Mouse (Mus musculus) WW6 (cell line): ENCODE measurements around the gene Mob3b.

Experiments
- DNase-seq: peaks from one replicate; pipeline ENCODE4 v3.0.0-alpha.2; 2013; ENCODE audit warnings: low read depth, low spot score

Mob3b gene

DNA sequence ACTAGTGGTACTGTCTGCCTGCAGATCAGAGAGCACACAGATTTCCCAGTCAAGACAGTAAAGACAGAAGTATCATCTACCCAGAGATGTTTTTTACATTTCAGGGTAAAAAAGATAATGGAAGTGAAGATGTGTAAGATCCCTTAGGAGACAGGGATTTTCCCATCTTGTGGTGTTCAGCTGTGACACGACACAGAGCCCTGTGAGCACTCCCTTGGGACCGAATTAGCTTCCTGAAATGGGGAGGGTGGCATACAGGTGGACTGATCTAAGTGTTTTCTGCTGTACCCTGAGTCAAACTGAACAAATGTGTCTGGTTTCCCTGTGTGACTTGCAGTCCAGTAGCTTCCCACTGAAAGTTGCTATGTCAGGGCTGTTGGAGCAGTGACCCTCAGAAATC lies 42.3 kb downstream of the Mob3b start:
- DNase-seq, result no peak

DNA sequence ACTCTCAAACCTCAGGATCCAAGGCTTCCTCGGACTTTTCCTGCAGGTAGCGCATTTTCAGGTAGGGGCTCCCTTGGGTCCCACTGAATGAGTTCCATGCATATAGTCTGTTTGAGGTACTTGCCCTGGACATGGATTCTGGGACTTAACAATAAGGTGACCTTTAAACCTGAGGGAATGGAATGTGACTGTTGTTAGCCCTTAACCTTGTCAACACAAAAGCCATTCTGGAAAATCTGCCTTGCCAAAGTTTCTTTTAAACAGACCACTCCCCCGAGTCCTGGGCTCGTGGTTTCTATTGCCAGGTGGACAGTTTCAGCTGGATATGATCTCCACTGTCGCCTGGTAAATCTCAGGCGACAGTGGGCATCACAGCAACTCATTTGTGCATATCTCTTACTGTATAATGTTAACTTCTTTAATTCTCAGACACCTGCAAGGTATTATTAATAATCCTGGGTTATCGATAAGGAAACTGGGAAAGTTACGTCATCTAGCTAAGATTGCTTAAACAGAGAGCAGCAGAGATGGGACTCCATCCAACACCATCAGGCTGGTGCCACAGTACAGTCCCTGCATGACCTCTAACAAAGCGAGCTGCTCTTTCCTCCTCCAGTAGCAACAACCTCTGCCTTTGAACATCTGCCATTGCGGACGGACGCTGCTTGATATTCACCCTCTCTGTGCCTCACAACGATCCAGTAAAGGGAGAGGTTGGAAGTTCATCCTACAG lies 43.6 kb downstream of the Mob3b start:
- DNase-seq, result no peak

DNA sequence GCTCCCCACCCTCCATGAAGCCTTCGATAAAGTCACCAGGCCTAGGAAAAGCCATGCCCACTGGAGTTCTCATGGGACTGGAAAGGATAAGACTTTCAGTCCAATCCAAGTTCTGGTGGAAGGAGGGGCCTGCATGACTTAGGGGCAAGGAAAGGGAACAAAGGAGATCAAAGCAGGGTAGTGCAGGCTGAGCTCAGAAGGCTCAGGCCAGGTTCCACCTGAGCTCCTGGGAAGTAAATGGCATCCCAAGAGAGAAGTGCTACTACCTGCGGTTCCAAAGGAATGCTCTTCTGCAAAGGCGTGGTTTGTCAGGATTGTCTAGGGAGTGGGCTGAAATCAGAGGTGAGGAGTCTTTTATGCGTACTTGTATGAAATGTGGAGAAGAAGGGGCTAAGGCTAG lies 44.8 kb downstream of the Mob3b start:
- no peak for DNase-seq

DNA sequence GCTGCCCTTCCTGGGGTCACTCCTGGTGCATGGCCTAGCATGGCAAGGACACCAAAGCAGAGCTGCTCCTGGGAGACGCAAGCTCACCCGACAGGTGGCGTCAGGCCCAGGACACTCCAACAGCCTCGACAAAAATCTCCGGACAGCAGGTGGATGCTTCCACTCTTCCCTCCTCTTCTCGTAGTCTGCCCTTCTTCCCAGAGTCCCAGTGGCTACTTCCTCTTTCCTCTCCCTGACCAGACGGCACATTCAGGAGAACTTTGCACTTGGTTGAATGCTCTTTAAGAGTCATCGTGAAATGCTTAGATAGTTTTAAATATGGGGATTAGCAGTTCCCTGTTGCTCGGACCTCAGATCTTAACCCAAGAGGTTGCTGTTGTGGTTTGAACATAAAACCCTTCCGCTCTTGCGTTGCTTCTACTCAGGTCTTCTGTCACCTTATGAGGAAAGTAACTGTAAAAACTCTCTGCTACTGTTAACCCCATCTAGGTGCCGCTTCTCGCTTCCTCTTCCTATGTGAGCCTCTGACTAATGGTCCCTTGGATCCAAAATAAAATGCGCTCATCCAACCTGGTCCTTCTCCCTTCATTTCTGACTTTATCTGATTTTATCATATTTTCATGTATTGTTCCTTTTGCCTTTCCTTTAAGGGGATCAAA lies 52.0 kb downstream of the Mob3b start:
- DNase-seq, result no peak

DNA sequence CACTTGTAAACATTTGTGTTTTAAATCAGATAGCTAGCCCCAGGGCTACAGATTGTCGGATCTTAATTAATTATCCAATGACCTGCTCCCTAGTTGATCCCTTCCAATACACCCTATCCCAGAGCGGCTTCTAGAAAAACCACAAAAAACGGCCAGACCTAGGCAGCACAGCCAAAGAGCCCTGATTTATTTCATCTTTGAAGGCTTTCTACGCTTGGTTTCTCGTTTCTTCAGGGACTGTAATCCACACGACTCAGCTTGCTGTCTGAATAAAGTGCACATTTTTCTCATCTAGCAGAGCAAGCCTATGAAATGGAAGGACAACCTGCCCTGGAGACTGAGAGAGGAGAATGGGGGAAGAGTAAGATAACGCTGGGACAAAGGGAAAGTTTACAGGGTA lies 56.1 kb downstream of the Mob3b start:
- no peak for DNase-seq

DNA sequence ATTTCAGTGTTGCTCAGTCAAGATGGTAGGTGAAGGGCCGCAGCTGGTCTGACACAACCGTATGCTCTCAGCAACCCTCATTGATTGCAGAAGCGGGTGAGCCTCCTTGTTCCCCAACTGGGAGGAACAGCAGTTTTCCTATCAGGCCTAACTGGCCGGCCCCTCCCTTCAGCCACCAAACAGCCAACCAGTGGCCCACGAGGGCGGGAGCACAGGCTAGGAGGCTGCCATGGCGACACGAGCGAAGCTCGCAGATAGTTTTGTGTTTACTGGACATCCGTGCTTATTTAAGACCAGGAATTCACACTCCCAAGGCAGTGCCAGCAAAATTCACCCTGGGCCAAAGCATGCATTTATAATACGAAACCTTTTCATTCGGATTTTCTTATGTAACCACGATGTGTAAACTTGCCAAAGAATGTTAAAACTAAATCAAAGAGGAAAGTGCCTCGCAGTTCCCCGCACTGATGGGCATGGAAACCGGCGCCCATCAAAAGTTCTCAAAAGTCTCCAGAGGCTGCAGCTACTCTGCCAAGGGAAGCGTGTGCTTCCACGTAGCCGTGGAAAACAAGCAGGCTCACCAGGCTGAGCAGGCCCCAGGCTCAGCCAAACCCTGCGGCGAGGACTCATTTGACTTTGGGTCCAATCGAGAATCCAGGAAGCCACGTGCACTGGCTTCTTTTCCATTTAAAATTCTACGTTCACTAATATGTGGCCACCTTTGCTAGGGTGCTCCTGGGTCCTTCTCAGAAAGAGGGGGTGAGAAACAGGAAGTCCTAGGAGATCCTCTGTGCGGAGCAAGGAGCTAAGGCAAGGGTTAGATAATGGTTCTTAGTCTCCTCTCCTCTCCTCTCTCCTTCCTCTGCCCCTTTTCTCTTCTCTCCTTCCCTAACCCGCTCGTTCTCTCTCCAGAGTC lies 57.2 kb downstream of the Mob3b start:
- DNase-seq, result peak; percentile 58

DNA sequence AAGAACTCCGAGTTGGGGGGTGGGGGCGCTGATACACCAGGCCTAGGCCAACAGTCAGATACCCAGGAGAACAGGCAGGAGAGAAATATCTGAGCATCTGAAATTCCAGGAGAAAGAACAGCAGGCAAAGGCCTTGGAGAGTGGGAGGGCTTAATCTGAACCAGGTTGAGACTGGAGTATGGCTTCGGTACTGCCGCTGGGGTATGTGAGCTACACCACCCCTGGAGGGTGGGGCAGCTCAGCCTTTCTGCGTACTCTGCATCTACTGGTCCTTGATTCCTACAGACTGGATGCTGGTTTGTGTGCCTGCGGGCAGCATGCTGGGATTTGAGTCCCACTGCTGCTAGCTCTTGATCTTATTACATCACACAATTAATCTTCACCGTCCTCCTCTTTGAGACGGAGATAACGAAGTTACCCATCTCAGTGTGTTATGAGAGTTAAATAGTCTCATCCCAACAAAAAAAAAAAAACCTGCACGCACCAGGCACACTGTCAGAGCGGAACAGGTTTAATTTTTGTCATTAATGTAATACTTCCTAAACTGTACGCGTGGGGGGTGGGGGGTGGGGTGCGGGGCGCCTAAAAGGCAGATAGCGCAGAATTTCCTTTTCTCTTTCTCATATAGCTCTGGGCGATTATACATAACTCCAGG lies 57.9 kb downstream of the Mob3b start:
- DNase-seq, result no peak

DNA sequence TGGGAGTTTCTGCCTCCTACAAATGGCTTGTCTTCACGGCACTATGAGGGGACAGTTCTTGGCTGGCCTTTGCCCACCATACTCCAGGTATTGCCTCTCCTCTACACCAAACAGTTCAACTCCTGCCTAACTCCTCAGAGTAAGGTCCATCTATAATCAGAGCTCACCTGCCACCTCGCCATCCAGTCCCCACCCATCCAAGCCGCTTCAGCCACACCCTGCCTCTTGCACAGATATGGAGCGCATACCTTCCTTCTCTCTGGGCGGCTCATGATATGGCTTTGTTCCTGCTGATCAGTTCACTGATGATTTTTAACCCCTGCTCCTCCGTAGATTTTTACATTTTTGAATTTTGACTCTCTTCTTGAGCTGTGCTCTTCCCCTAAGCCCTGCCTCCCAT lies 58.7 kb downstream of the Mob3b start:
- no peak for DNase-seq

DNA sequence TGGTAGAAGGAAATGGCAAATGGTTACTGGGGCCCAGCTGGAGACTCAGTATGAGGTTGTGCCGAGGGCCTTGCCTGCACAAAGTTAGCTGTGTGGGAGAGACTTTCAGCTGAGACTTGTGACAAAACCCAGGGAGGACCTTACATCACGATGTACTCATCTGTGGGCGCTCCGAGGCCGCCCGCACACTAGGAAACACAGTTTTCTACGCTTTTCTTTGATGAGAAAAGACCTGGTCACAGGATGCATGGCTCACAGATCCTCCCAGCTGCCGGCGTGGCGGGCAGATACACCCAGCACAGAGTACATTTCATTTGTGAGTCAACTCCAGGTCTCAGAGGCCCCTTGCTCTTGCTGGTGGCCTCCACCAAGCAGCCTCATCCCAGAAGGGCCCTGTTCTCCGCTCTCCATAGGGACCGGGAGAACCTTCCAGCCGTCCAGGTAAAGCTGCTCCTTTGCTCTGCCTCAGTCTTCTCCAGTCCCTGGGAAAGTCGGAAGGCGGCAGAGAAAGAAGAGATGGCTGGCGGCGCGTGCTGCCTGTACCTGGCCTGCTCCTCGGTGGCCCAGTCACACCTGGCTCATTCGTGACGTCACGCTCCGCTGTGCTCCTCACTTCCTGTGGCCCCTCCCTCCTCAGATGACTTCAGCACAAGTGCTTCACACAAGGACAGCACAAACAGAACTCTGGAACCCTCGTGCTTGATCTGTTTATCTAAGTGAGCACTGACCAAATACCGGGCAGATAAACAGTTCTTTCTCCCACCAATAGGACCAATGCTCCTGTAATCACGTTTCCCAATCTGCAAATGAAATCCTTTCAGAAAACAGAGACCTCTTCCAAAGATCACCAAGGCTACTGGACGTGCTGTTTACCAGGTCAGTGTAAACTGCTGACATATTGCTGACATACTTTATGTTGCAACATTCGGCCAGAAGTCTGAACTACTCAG lies 60.8 kb downstream of the Mob3b start:
- DNase-seq, result no peak

DNA sequence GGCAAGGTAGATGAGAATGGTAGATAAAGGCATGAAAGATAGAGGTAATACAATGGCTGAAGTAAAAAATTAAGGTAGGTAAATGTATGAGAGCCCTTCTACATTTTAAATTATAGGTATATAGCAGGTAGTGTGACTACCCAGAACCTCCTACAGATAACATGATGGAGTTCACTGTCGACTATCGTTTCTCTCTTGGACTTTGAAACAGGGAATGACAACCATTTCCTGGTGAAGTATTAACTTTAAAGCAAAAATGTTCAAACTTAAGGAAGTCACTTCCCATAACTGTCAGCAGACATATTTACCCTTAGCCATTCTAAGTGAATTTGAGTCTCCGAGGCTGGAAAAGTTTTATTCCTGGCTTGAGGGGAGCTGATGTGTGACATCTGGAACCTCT lies 64.8 kb downstream of the Mob3b start:
- no peak for DNase-seq

DNA sequence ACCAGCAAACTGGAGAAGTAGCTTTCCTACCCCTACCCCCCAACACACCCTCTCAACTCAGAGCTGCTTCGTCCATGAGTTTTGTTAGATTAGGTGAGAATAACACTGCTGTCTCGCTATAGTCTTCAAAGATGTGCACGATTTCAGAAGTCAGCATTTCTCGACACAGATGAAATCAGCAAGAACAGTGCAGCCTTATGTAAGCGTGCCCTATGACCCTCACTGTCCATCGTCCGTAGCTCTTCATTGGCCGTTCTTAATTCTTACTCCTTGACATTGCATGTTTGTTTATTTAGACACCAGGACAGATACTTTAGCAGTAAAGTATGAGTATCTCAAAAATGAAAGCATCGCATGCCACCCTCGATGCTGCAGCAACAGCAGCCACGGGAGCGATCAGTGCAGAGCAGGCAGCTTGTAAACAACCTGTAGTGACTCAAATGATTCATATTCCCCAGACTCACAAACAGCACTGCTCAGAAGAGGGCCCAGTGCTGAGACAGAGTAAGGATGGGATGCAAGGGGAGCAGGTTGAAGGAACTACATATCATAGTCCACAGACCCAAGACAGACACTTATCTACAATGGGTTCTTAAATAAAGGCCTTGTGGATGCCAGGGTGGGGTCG lies 66.0 kb downstream of the Mob3b start:
- no peak for DNase-seq

DNA sequence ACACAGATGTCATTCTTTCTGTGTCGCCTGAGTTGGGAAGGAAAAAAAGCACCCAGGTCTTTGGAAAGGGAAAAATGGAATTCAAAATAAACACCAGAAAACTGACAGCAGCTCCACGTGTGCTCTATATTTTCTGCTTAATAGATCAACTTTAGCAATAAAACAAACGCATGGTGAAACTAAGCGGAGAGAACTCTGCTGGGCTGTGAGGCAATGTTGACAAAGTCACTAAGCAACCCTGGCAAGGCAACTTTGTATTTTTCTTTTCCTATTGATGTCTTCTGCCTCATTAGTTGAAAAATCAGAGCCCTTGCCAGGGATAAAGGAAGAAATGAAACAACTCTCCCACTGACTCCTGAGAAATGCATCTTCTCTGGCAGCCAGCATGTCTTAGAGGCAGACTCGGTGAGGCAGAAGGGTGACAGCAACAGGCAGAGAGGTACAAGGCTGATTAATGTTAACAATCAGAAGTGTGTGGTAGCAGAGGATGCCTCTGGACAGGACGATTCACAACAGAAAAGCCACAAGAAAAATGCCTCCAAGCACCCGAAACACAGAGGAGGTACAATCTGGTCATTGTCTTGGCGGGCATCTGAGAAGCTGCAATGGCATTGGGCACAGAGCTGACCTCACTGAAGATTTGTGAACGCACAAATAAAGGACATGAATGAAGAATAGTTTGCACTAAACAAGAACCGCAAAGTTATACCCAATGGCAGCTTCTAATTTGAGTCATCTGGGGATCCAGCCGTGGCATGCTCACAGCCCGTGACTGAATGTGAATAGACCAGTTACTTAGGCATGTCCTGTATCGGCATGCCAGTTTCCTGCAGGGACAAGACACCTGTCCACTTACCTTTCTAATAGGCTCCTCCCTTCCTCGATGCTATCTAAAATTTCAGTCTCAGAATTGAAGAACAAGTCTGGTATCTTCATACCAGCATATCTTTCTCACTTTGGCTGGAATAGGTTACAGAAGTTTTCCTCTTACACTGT lies 67.7 kb downstream of the Mob3b start:
- DNase-seq, result no peak

DNA sequence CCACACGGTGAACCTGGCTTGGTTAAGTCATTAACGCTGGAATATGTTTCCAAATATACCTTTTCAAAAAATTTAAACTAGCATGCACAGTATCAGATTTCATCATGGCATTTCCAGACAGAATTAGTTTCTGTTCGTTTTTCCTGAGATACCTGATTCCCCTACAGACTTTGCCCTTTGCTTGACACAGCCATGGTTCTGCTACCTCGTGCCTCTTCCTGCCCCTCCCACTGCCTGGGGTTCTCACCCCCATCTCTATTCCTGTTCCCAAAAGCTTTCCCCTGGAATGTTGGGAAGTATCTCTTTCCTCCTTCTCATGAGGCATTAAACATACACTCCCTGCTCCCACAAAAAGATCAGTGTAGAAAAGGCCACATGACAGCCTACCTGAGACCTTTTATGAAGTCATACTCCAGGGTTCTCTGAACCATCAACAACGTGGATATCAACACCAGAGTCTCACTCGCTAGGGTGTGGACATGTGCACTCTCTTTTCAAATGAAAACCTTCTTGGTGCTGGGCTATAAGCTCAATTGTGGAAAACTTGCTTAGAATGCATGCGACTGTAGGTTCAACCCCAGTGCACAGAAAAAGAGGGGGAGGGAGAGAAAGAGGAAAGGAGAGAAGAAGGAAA lies 71.1 kb downstream of the Mob3b start:
- DNase-seq, result no peak

DNA sequence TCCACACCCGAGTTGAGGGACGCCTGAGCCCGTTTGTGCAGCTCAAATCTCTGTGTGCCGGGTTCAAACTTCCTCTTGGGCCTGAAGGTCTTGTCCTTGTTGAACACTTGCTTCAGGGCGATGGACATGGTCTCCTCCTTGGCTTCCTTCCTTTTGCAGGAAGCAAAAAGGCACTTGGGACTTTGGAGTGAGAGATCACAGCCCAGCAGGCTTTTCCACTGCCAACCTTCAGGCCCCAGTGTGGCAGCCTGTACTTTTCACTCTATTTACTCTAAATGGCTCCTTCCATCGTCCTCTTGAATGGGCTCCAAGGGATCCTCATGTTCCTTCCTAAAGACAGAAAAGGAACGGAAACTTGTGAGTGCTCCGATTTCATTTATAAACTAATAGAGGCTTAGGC lies 73.2 kb downstream of the Mob3b start:
- no peak for DNase-seq

DNA sequence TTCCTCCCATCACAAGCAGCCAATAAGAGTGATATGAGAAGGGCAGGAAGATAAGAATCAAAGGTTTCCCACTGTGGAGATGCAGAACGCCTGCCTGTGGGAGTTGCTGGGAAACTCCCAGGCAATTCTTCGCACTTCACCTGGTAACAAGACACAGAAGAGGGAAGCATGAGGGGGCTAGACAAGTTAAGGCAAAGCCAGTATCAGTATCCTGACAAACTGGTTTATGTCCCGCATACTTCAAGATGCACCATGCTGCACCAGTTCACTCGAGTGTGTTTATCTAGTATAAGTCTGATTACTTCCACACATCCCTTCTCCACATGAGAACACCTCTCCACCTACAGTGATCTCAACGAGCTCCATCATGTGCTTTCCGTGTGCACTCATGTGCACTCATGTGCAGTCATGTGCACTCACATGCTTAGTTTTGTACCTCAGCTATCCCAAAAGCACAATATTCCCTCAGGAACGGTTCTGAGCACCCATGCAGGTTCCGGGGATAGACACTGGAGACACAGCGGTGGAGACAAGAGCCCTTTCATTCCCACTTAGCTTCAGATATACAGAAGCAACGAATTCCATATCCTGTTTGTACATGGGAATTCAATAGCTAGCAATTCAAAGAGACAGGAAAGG lies 74.7 kb downstream of the Mob3b start:
- DNase-seq, result no peak

DNA sequence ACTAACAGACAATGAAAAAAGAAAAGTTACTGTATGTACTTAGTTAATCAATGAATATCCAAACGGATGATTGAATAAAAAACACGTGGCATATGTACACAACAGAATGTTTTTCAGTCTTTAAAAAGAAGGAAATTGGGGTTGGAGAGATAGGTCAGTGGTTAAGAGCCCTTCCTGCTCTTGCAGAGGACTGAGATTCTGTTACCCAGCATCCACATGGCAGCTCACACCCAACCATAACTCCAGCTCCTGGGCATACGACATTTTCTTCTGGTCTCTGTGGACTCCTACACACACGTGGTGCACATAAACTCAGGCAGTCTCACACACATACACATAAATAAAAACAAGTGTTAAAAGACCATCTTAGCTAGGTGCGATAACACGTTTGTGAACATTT lies 77.0 kb downstream of the Mob3b start:
- DNase-seq, result no peak

DNA sequence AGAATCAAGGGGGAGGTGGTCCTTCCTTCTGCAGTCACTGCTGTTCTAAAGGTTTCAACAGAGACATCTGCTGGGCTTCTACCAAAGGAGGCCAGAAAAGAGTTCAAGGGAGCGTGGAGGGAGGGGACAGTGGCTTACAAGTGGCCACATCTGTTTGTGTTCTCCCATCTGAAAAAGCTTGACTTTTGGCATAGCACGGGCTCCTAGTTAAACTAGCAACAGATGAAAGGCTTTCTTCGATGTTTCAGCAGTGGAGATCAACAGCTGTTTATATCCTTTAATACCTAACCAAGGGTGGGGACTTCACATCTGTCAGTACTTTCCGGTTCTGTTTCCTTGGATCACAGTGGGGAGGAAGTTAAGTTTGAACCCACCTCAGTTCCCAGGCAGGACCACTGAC lies 88.5 kb downstream of the Mob3b start:
- no peak for DNase-seq

DNA sequence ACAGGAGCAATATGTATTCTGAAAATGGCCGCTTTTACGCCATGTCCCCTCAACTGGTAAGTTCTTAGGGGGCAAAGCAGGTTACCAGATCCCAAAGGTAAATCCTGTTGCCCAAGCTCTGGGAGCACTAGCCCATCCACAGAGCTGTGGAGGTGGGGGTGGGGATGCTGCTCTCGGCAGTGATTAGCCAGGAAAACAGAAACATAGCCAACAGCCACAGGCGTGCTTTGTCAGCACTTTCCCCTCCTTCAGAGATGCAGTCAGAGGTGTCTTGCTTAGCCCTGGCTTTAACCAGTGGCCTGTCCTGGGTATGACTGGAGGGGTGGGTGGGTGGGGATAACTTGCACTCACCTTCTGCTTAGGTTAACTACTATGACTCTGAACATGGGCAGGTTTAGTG lies 91.1 kb downstream of the Mob3b start:
- no peak for DNase-seq
